Mouse (Mus musculus) liver, postnatal 0 days (tissue): ENCODE data around the gene Klrb1f. TPM values are rescaled to one million over a fixed set of nuclear protein-coding genes. Genes with fewer than 3 reads are reported as not detected.
"Not testable (repeated sequence)": the region's sequence is repeated elsewhere in the genome, so short reads cannot be mapped to it uniquely, and the experiment has no call there.

Source experiments
- ATAC-seq: fragments of 200-750 bp; cut with Nextera tagmentation; 2 replicates; pipeline ENCODE4 v1.8.0; 2017; ENCODE audit warnings: mild to moderate bottlenecking, moderate library complexity
- DNase-seq: peaks from one replicate; pipeline ENCODE4 v3.0.0-alpha.2; 2016
- H3K27ac ChIP-seq: fragments of 300-500 bp; sonication (generic); 2 replicates; pipeline ENCODE4 v1.5.1; 2014; ENCODE audit warnings: antibody characterized with exemption, moderate library complexity, mild to moderate bottlenecking, low read depth
- H3K27me3 ChIP-seq: fragments of 300-500 bp; sonication (generic); 2 replicates; pipeline ENCODE4 v1.6.1; 2014; ENCODE audit warnings: low read length, control low read depth, mixed read lengths; ENCODE audit not compliant: insufficient read depth
- H3K36me3 ChIP-seq: fragments of 300-500 bp; sonication (generic); replicated peaks from 2 replicates; pipeline ENCODE4 v1.6.1; 2014; ENCODE audit warnings: mild to moderate bottlenecking, control low read depth, low read length, moderate library complexity, mixed read lengths; ENCODE audit not compliant: insufficient read depth
- H3K4me1 ChIP-seq: fragments of 300-500 bp; sonication (generic); 2 replicates; pipeline ENCODE4 v1.6.1; 2014; ENCODE audit warnings: antibody characterized with exemption, mild to moderate bottlenecking, control low read depth; ENCODE audit not compliant: insufficient read depth
- H3K4me2 ChIP-seq: fragments of 300-500 bp; sonication (generic); 2 replicates; pipeline ENCODE4 v1.6.1; 2014; ENCODE audit warnings: low read depth, mild to moderate bottlenecking, low read length, moderate library complexity, mixed read lengths
- H3K4me3 ChIP-seq: fragments of 300-500 bp; sonication (generic); 2 replicates; pipeline ENCODE4 v1.5.1; 2014; ENCODE audit warnings: low read depth, low read length
- H3K9ac ChIP-seq: fragments of 300-500 bp; sonication (generic); replicated peaks from 2 replicates; pipeline ENCODE4 v1.6.1; 2014; ENCODE audit warnings: mild to moderate bottlenecking, moderate library complexity
- H3K9me3 ChIP-seq: fragments of 300-500 bp; sonication (generic); 2 replicates; pipeline ENCODE4 v1.6.1; 2016; ENCODE audit warnings: mild to moderate bottlenecking, control low read depth, low read length, mixed read lengths
- CTCF ChIP-seq: sonication (generic); IDR thresholded peaks from 2 replicates; pipeline ENCODE4 v1.5.1; 2016; ENCODE audit warnings: antibody characterized with exemption, low read depth
- EP300 ChIP-seq: IDR thresholded peaks from 2 replicates; pipeline ENCODE4 v1.6.1; 2016; ENCODE audit warnings: antibody characterized with exemption, low read depth, mild to moderate bottlenecking
- WGBS: fragments of 180-500 bp; shearing (Covaris S2); extraction: QIAGEN DNeasy Blood & Tissue Kit; methylation state at CpG from one replicate; pipeline ENCODE4 v1.1.7; 2014; ENCODE audit not compliant: insufficient replicate concordance; 5-methylcytosine and 5-hydroxymethylcytosine counted together
- polyA plus RNA-seq: library from polyadenylated mRNA; unstranded; fragments of >200 nt; fragmentation: Nextera tagmentation; extraction: Ambion mirVana; gene quantifications from 2 replicates; pipeline ENCODE4 v1.2.1, GENCODE M21; 2015

Klrb1f gene
- polyA plus RNA-seq, 1 experiment from 2014 or later = 0.27 TPM

GRCm38 (mm10) chr6:129010505-129010873 lies 35.2 kb upstream of the Klrb1f start:
- no peaks in the 10 kb centered on the region for H3K27me3 ChIP-seq
- no peaks in the 10 kb centered on the region for H3K36me3 ChIP-seq
- H3K4me3 ChIP-seq = no peak overlapping the region
- ATAC-seq (no peak), DNase-seq (no peak)
- TF ChIP-seq CTCF = no peak
- TF ChIP-seq EP300 = no peak
- no peak overlapping the region for H3K9ac ChIP-seq
- H3K4me2 ChIP-seq = no peak overlapping the region
- WGBS = 86% methylated on average over 3 of the region's 3 CpGs
- no peaks in the 10 kb centered on the region for H3K9me3 ChIP-seq
- H3K27ac ChIP-seq = no peak overlapping the region
- H3K4me1 ChIP-seq = no peaks in the 10 kb centered on the region

- 94% methylated on average over 18 of the region's 23 CpGs for WGBS
- H3K36me3 ChIP-seq, H3K4me1 ChIP-seq, H3K27ac ChIP-seq, H3K9ac ChIP-seq, H3K27me3 ChIP-seq, DNase-seq, H3K9me3 ChIP-seq, H3K4me3 ChIP-seq, ATAC-seq, H3K4me2 ChIP-seq: not testable (repeated sequence)
These were observed 33.7 kb upstream of the Klrb1f start for GRCm38 (mm10) chr6:129012012-129012411.

GRCm38 (mm10) chr6:129012966-129013365 lies 32.7 kb upstream of the Klrb1f start:
- Histone ChIP-seq H3K27me3 (no peaks in the 10 kb centered on the region), H3K27ac (no peak overlapping the region), H3K4me1 (no peaks in the 10 kb centered on the region), H3K9me3 (no peaks in the 10 kb centered on the region), H3K4me3 (no peak overlapping the region), H3K9ac (no peak overlapping the region), H3K4me2 (no peak overlapping the region), H3K36me3 (no peaks in the 10 kb centered on the region)
- 71% methylated on average over 1 of the region's 1 CpGs for WGBS
- no peak for DNase-seq
- no peak for ATAC-seq
- no peak for TF ChIP-seq EP300
- TF ChIP-seq CTCF = no peak

- Histone ChIP-seq H3K9me3 (no peaks in the 10 kb centered on the region), H3K9ac (no peak overlapping the region), H3K4me1 (no peaks in the 10 kb centered on the region), H3K36me3 (no peaks in the 10 kb centered on the region), H3K4me3 (no peak overlapping the region), H3K4me2 (no peak overlapping the region), H3K27ac (peak overlapping the region; percentile 23; the same call in 1 of the 2 replicates), H3K27me3 (no peaks in the 10 kb centered on the region)
- ATAC-seq = no peak
- 64% methylated on average over 5 of the region's 5 CpGs for WGBS
- DNase-seq = no peak
- TF ChIP-seq CTCF = no peak
- no peak for TF ChIP-seq EP300
These were observed 31.9 kb upstream of the Klrb1f start for GRCm38 (mm10) chr6:129013762-129014276.

GRCm38 (mm10) chr6:129014399-129014798 lies 31.3 kb upstream of the Klrb1f start:
- H3K36me3 ChIP-seq = no peaks in the 10 kb centered on the region
- no peaks in the 10 kb centered on the region for H3K4me1 ChIP-seq
- H3K27me3 ChIP-seq = no peaks in the 10 kb centered on the region

GRCm38 (mm10) chr6:129027451-129028248 lies 18.1 kb upstream of the Klrb1f start:
- Histone ChIP-seq H3K4me1 (no peaks in the 10 kb centered on the region), H3K9me3 (no peaks in the 10 kb centered on the region), H3K27ac (no peak overlapping the region), H3K4me2 (no peak overlapping the region), H3K9ac (no peak overlapping the region), H3K27me3 (no peaks in the 10 kb centered on the region), H3K4me3 (no peak overlapping the region), H3K36me3 (no peaks in the 10 kb centered on the region)
- WGBS = 86% methylated on average over 8 of the region's 8 CpGs
- ATAC-seq = no peak
- no peak for DNase-seq
- TF ChIP-seq EP300 = no peak
- TF ChIP-seq CTCF = no peak

More at GRCm38 (mm10) chr6:129014399-129014798, 31.3 kb upstream of the Klrb1f start:
- H3K4me3 ChIP-seq = no peak overlapping the region
- WGBS = 51% methylated on average over 1 of the region's 1 CpGs
- no peak overlapping the region for H3K9ac ChIP-seq
- ATAC-seq (no peak), DNase-seq (no peak)
- H3K27ac ChIP-seq = peak overlapping the region; percentile 23; the same call in 1 of the 2 replicates
- no peaks in the 10 kb centered on the region for H3K9me3 ChIP-seq
- no peak overlapping the region for H3K4me2 ChIP-seq
- TF ChIP-seq CTCF (no peak), EP300 (no peak)
